Mouse (Mus musculus): ENCODE measurements around the gene Mapt.
"Not testable (repeated sequence)": the region's sequence is repeated elsewhere in the genome, so short reads cannot be mapped to it uniquely, and the experiment has no call there.

The Mapt gene

GRCm38 (mm10) chr11:104231041-104231911 is at the start of gene Mapt:
Gene Mapt (plus strand): TSS chr11:104231390.
- peak; percentile 85 for DNase-seq

GRCm38 (mm10) chr11:104182141-104182540 is 49.0 kb upstream of the Mapt start:
- DNase-seq = no peak

GRCm38 (mm10) chr11:104186135-104186836 is 44.9 kb upstream of the Mapt start, which contains the start of gene Sppl2c:
Gene Sppl2c (plus strand): TSS chr11:104186327.
- no peak for DNase-seq

GRCm38 (mm10) chr11:104186837-104187150 is 44.4 kb upstream of the Mapt start:
- no peak for DNase-seq

GRCm38 (mm10) chr11:104187766-104188165 is 43.4 kb upstream of the Mapt start:
- no peak for DNase-seq

- DNase-seq = no peak
These were observed 41.2 kb upstream of the Mapt start for GRCm38 (mm10) chr11:104190008-104190407.

GRCm38 (mm10) chr11:104195382-104195781 is 35.8 kb upstream of the Mapt start:
- no peak for DNase-seq

GRCm38 (mm10) chr11:104195791-104196190 is 35.4 kb upstream of the Mapt start:
- peak; percentile 76 for DNase-seq

GRCm38 (mm10) chr11:104197861-104198260 is 33.3 kb upstream of the Mapt start:
- peak; percentile 55 for DNase-seq

- no peak for DNase-seq
These were observed 27.9 kb upstream of the Mapt start for GRCm38 (mm10) chr11:104203271-104203670.

GRCm38 (mm10) chr11:104206573-104206972 is 24.6 kb upstream of the Mapt start:
- no peak for DNase-seq

GRCm38 (mm10) chr11:104209041-104209440 is 22.1 kb upstream of the Mapt start:
- DNase-seq = no peak

GRCm38 (mm10) chr11:104211251-104211650 is 19.9 kb upstream of the Mapt start:
- no peak for DNase-seq

- DNase-seq = not testable (repeated sequence)
These were observed 17.1 kb upstream of the Mapt start for GRCm38 (mm10) chr11:104214128-104214527.

GRCm38 (mm10) chr11:104218075-104218474 is 13.1 kb upstream of the Mapt start:
- no peak for DNase-seq

- DNase-seq = no peak
These were observed 10.9 kb upstream of the Mapt start for GRCm38 (mm10) chr11:104220291-104220690.

GRCm38 (mm10) chr11:104221751-104222150 is 9.4 kb upstream of the Mapt start:
- DNase-seq = no peak

- no peak for DNase-seq
These were observed 7.9 kb upstream of the Mapt start for GRCm38 (mm10) chr11:104223301-104223700.

- no peak for DNase-seq
These were observed 1.8 kb upstream of the Mapt start for GRCm38 (mm10) chr11:104229391-104229790.

GRCm38 (mm10) chr11:104230066-104230778 is 968 bp upstream of the Mapt start:
- no peak for DNase-seq

- peak; percentile 66 for DNase-seq
These were observed 1.2 kb downstream of the Mapt start for GRCm38 (mm10) chr11:104232141-104233061.

- DNase-seq = no peak
These were observed 1.9 kb downstream of the Mapt start for GRCm38 (mm10) chr11:104233101-104233500.
